Mouse (Mus musculus): ENCODE measurements at regions not wholly inside any gene's neighbourhood (a gene's known extent, or its start where the extent isn't known, plus 50 kb on each side); places are given as distances from the start of the nearest gene placed in this dataset.
"Not testable (repeated sequence)": the region's sequence is repeated elsewhere in the genome, so short reads cannot be mapped to it uniquely, and the experiment has no call there.

- DNase-seq (ENCODE audit: low spot score in 2 of 2), result no peak
These were observed 400.4 kb downstream of the Trib2 start for GRCm38 (mm10) chr12:15416180-15416766.

- DNase-seq (ENCODE audit: low spot score in 2 of 2), result no peak
These were observed 406.3 kb downstream of the Trib2 start for GRCm38 (mm10) chr12:15410419-15410818.

GRCm38 (mm10) chr12:15407577-15407976, 409.1 kb downstream of the Trib2 start:
- not testable (repeated sequence) for DNase-seq (ENCODE audit: low spot score in 2 of 2)

- no peak for DNase-seq (ENCODE audit: low spot score in 2 of 2)
These were observed 424.1 kb downstream of the Trib2 start for GRCm38 (mm10) chr12:15392641-15393040.

GRCm38 (mm10) chr12:15388574-15388973, 428.1 kb downstream of the Trib2 start:
- DNase-seq (ENCODE audit: low spot score in 2 of 2), result no peak

GRCm38 (mm10) chr12:15357808-15358207, 458.9 kb downstream of the Trib2 start:
- no peak for DNase-seq (ENCODE audit: low spot score in 2 of 2)

- DNase-seq (ENCODE audit: low spot score in 2 of 2), result no peak
These were observed 495.8 kb downstream of the Trib2 start for GRCm38 (mm10) chr12:15320697-15321449.

GRCm38 (mm10) chr12:15319647-15320046, 497.1 kb downstream of the Trib2 start:
- DNase-seq (ENCODE audit: low spot score in 2 of 2), result no peak

GRCm38 (mm10) chr12:15294898-15295297, 521.8 kb downstream of the Trib2 start:
- DNase-seq (ENCODE audit: low spot score in 2 of 2), result no peak

GRCm38 (mm10) chr12:15262165-15262564, 554.6 kb downstream of the Trib2 start:
- no peak for DNase-seq (ENCODE audit: low spot score in 2 of 2)

- no peak for DNase-seq (ENCODE audit: low spot score in 2 of 2)
These were observed 555.1 kb downstream of the Trib2 start for GRCm38 (mm10) chr12:15261604-15262003.

GRCm38 (mm10) chr12:15260907-15261415, 555.8 kb downstream of the Trib2 start:
- DNase-seq (ENCODE audit: low spot score in 2 of 2), result no peak

GRCm38 (mm10) chr12:15244966-15245365, 571.8 kb downstream of the Trib2 start:
- no peak for DNase-seq (ENCODE audit: low spot score in 2 of 2)

- DNase-seq (ENCODE audit: low spot score in 2 of 2), result no peak
These were observed 594.1 kb downstream of the Trib2 start for GRCm38 (mm10) chr12:15222497-15223170.

GRCm38 (mm10) chr12:15218504-15218903, 598.2 kb downstream of the Trib2 start:
- no peak for DNase-seq (ENCODE audit: low spot score in 2 of 2)

GRCm38 (mm10) chr12:15216180-15216579, 600.5 kb downstream of the Trib2 start:
- no peak for DNase-seq (ENCODE audit: low spot score in 2 of 2)

- DNase-seq (ENCODE audit: low spot score in 2 of 2), result no peak
These were observed 642.2 kb downstream of the Trib2 start for GRCm38 (mm10) chr12:15174411-15175041.

- no peak for DNase-seq (ENCODE audit: low spot score in 2 of 2)
These were observed 654.1 kb downstream of the Trib2 start for GRCm38 (mm10) chr12:15162605-15163004.

GRCm38 (mm10) chr12:15161864-15162263, 654.9 kb downstream of the Trib2 start:
- no peak for DNase-seq (ENCODE audit: low spot score in 2 of 2)

- DNase-seq (ENCODE audit: low spot score in 2 of 2), result no peak
These were observed 656.2 kb downstream of the Trib2 start for GRCm38 (mm10) chr12:15160478-15160998.

- DNase-seq (ENCODE audit: low spot score in 2 of 2), result no peak
These were observed 670.3 kb downstream of the Trib2 start for GRCm38 (mm10) chr12:15146398-15146797.

GRCm38 (mm10) chr12:15137039-15137438, 679.7 kb downstream of the Trib2 start:
- DNase-seq (ENCODE audit: low spot score in 2 of 2), result no peak

All from left cerebral cortex, adult 8-10 months (tissue).